Comparison of ENCODE assay signal across 10 mouse cellular contexts in genomic region chr15:80075733-80076337, GRCm38 (mm10). TPM values are rescaled to one million over a fixed set of nuclear protein-coding genes. Genes with fewer than 3 reads are reported as not detected.
DNase-seq lines count a peak whose midpoint lies in the region; ATAC-seq and TF ChIP-seq lines count a peak whose summit lies in the region.
"Had no signal": no experiment of that assay in that cellular context is flagged by ENCODE, and none has a peak within 500 bp of the region (broad histone marks: within the 10 kb centered on the region; RNA-seq: fewer than 3 reads in every experiment).

No protein-coding gene starts in this region.

- 38% methylated on average over 5 of the region's 5 CpGs for WGBS in forebrain, embryonic 12.5 days
- WGBS in forebrain, embryonic 14.5 days = 30% methylated on average over 5 of the region's 5 CpGs
- WGBS in lung, embryonic 16.5 days = 22% methylated on average over 5 of the region's 5 CpGs
- WGBS in lung, postnatal 0 days = 35% methylated on average over 5 of the region's 5 CpGs
- 15% methylated on average over 5 of the region's 5 CpGs for WGBS in limb, embryonic 13.5 days
- WGBS in stomach, embryonic 14.5 days = 35% methylated on average over 5 of the region's 5 CpGs

- H3K36me3 ChIP-seq in forebrain, embryonic 12.5 days (replicated peaks) = peaks cover 44% of the 10 kb centered on the region
- H3K36me3 ChIP-seq in forebrain, embryonic 14.5 days (ENCODE audit: control insufficient read depth, insufficient read depth, low read length) = peaks cover 48% of the 10 kb centered on the region
- H3K36me3 ChIP-seq in lung, embryonic 16.5 days (ENCODE audit: control insufficient read depth, insufficient read depth, low read length) = peaks cover 34% of the 10 kb centered on the region
- H3K36me3 ChIP-seq in lung, postnatal 0 days (ENCODE audit: insufficient read depth, low read length) = peaks cover 26% of the 10 kb centered on the region
- H3K36me3 ChIP-seq in limb, embryonic 13.5 days = peaks cover 45% of the 10 kb centered on the region
- peaks cover 38% of the 10 kb centered on the region for H3K36me3 ChIP-seq in stomach, embryonic 14.5 days (ENCODE audit: control insufficient read depth, insufficient read depth, low read length)

- H3K27ac ChIP-seq in forebrain, embryonic 12.5 days = peak overlapping the region; percentile 59
- H3K27ac ChIP-seq in forebrain, embryonic 14.5 days (ENCODE audit: low read depth, low read length) = no peak overlapping the region
- H3K27ac ChIP-seq in lung, embryonic 16.5 days (ENCODE audit: low read length) = peak overlapping the region; percentile 0; the same call in 1 of the 2 replicates
- H3K27ac ChIP-seq in lung, postnatal 0 days (ENCODE audit: low read length) = no peak overlapping the region
- H3K27ac ChIP-seq in limb, embryonic 13.5 days = peak overlapping the region; percentile 70
- H3K27ac ChIP-seq in stomach, embryonic 14.5 days (ENCODE audit: low read length) = peak overlapping the region; percentile 72

- ATAC-seq in forebrain, embryonic 12.5 days (ENCODE audit: low FRiP score) = no peak
- no peak for ATAC-seq in forebrain, embryonic 14.5 days
- no peak for ATAC-seq in lung, embryonic 16.5 days (ENCODE audit: low read depth)
- no peak for ATAC-seq in lung, postnatal 0 days
- ATAC-seq in limb, embryonic 13.5 days (ENCODE audit: low FRiP score, low read depth) = no peak
- ATAC-seq in stomach, embryonic 14.5 days (ENCODE audit: insufficient number of reproducible peaks, insufficient read depth, low FRiP score, low read depth) = peak; percentile 33; the same call in 1 of the 2 replicates

- TF ChIP-seq EP300 in lung, postnatal 0 days (IDR thresholded peaks at IDR 0.05) = no peak

- H3K4me2 ChIP-seq in forebrain, embryonic 12.5 days = no peak overlapping the region
- H3K4me2 ChIP-seq in forebrain, embryonic 14.5 days (ENCODE audit: low read length) = no peak overlapping the region
- no peak overlapping the region for H3K4me2 ChIP-seq in lung, embryonic 16.5 days (ENCODE audit: low read depth, low read length)
- no peak overlapping the region for H3K4me2 ChIP-seq in lung, postnatal 0 days (replicated peaks; ENCODE audit: low read depth, low read length)
- no peak overlapping the region for H3K4me2 ChIP-seq in limb, embryonic 13.5 days (replicated peaks)
- no peak overlapping the region for H3K4me2 ChIP-seq in stomach, embryonic 14.5 days (replicated peaks; ENCODE audit: low read depth, low read length)

- no peak for TF ChIP-seq CTCF in lung, postnatal 0 days (IDR thresholded peaks at IDR 0.05)

- no peak overlapping the region for H3K4me3 ChIP-seq in forebrain, embryonic 12.5 days (replicated peaks)
- H3K4me3 ChIP-seq in forebrain, embryonic 14.5 days (ENCODE audit: low read depth, low read length) = no peak overlapping the region
- no peak overlapping the region for H3K4me3 ChIP-seq in lung, embryonic 16.5 days (ENCODE audit: low read length)
- no peak overlapping the region for H3K4me3 ChIP-seq in lung, postnatal 0 days (ENCODE audit: low read depth, low read length)
- no peak overlapping the region for H3K4me3 ChIP-seq in limb, embryonic 13.5 days
- no peak overlapping the region for H3K4me3 ChIP-seq in stomach, embryonic 14.5 days (ENCODE audit: low read depth, low read length)

- peaks cover 16% of the 10 kb centered on the region for H3K4me1 ChIP-seq in forebrain, embryonic 12.5 days
- H3K4me1 ChIP-seq in forebrain, embryonic 14.5 days (ENCODE audit: control insufficient read depth, insufficient read depth, low read length) = no peaks in the 10 kb centered on the region
- H3K4me1 ChIP-seq in lung, embryonic 16.5 days (replicated peaks; ENCODE audit: control insufficient read depth, insufficient read depth, low read length) = peaks cover 5% of the 10 kb centered on the region
- H3K4me1 ChIP-seq in lung, postnatal 0 days (ENCODE audit: insufficient read depth, low read depth, low read length) = no peaks in the 10 kb centered on the region
- peaks cover 33% of the 10 kb centered on the region for H3K4me1 ChIP-seq in limb, embryonic 13.5 days
- H3K4me1 ChIP-seq in stomach, embryonic 14.5 days (ENCODE audit: control insufficient read depth, insufficient read depth, low read length) = peaks cover 7% of the 10 kb centered on the region; the same call in 1 of the 2 replicates

- H3K27me3 ChIP-seq in forebrain, embryonic 12.5 days = no peaks in the 10 kb centered on the region
- H3K27me3 ChIP-seq in forebrain, embryonic 14.5 days (replicated peaks; ENCODE audit: control insufficient read depth, insufficient read depth, low read length) = no peaks in the 10 kb centered on the region
- no peaks in the 10 kb centered on the region for H3K27me3 ChIP-seq in lung, embryonic 16.5 days (ENCODE audit: control insufficient read depth, insufficient read depth, low read depth, low read length)
- H3K27me3 ChIP-seq in lung, postnatal 0 days (replicated peaks; ENCODE audit: insufficient read depth, low read length) = no peaks in the 10 kb centered on the region
- no peaks in the 10 kb centered on the region for H3K27me3 ChIP-seq in limb, embryonic 13.5 days
- H3K27me3 ChIP-seq in stomach, embryonic 14.5 days (ENCODE audit: control insufficient read depth, insufficient read depth, low read length) = no peaks in the 10 kb centered on the region

- H3K9ac ChIP-seq in forebrain, embryonic 12.5 days = no peak overlapping the region
- no peak overlapping the region for H3K9ac ChIP-seq in forebrain, embryonic 14.5 days (ENCODE audit: low read length)
- no peak overlapping the region for H3K9ac ChIP-seq in lung, embryonic 16.5 days (ENCODE audit: low read length)
- no peak overlapping the region for H3K9ac ChIP-seq in lung, postnatal 0 days (replicated peaks; ENCODE audit: low read depth)
- peak overlapping the region; percentile 50; the same call in 1 of the 2 replicates for H3K9ac ChIP-seq in limb, embryonic 13.5 days
- H3K9ac ChIP-seq in stomach, embryonic 14.5 days (replicated peaks; ENCODE audit: low read depth, low read length) = no peak overlapping the region

- H3K9me3 ChIP-seq in forebrain, embryonic 12.5 days = no peaks in the 10 kb centered on the region
- no peaks in the 10 kb centered on the region for H3K9me3 ChIP-seq in forebrain, embryonic 14.5 days (replicated peaks; ENCODE audit: control insufficient read depth, low read length)
- H3K9me3 ChIP-seq in lung, embryonic 16.5 days (ENCODE audit: control insufficient read depth, low read length) = no peaks in the 10 kb centered on the region
- H3K9me3 ChIP-seq in lung, postnatal 0 days (ENCODE audit: low read length) = no peaks in the 10 kb centered on the region
- no peaks in the 10 kb centered on the region for H3K9me3 ChIP-seq in limb, embryonic 13.5 days
- no peaks in the 10 kb centered on the region for H3K9me3 ChIP-seq in stomach, embryonic 14.5 days (ENCODE audit: control insufficient read depth, low read depth, low read length)

- DNase-seq in forebrain, embryonic 14.5 days (ENCODE audit: low spot score) = no peak
- DNase-seq in lung, postnatal 0 days (ENCODE audit: low spot score) = no peak
- no peak for DNase-seq in B cell, adult 2 months
- DNase-seq in layer of hippocampus, adult 9-11 months = no peak
- DNase-seq: lung, adult 2 months; right cerebral cortex, postnatal 4 days had no signal

RNA-seq across cellular contexts. Expression of gene Syngr1, which starts 15.3 kb away (rescaled TPM):
- 12.1 and 13.9 TPM in 2 replicates for polyA plus RNA-seq in forebrain, embryonic 12.5 days (2016; fragmentation: Nextera tagmentation; extraction: Ambion mirVana)
- 28.8 and 30.1 TPM in 2 replicates for polyA plus RNA-seq in forebrain, embryonic 14.5 days (2014; fragmentation: Nextera tagmentation; extraction: Ambion mirVana)
- polyA plus RNA-seq in lung, embryonic 16.5 days (2015; fragmentation: Nextera tagmentation; extraction: Ambion mirVana) = 20.7 and 21.9 TPM in 2 replicates
- 34.4 and 35.3 TPM in 2 replicates for polyA plus RNA-seq in lung, postnatal 0 days (2015; fragmentation: Nextera tagmentation; extraction: Ambion mirVana)
- polyA plus RNA-seq in limb, embryonic 13.5 days (2015; fragmentation: Nextera tagmentation; extraction: Ambion mirVana) = 5.5 and 5.6 TPM in 2 replicates
- polyA plus RNA-seq in stomach, embryonic 14.5 days (2014; fragmentation: Nextera tagmentation; extraction: Ambion mirVana) = 32.3 and 38.8 TPM in 2 replicates

RNA-seq across cellular contexts. Expression of gene Rpl3, which starts 15.8 kb away (rescaled TPM):
- 659 and 694 TPM in 2 replicates for polyA plus RNA-seq in forebrain, embryonic 12.5 days (2016; fragmentation: Nextera tagmentation; extraction: Ambion mirVana)
- polyA plus RNA-seq in forebrain, embryonic 14.5 days (2014; fragmentation: Nextera tagmentation; extraction: Ambion mirVana) = 768 and 902 TPM in 2 replicates
- 994 and 1,049 TPM in 2 replicates for polyA plus RNA-seq in lung, embryonic 16.5 days (2015; fragmentation: Nextera tagmentation; extraction: Ambion mirVana)
- polyA plus RNA-seq in lung, postnatal 0 days (2015; fragmentation: Nextera tagmentation; extraction: Ambion mirVana) = 554 and 577 TPM in 2 replicates
- polyA plus RNA-seq in limb, embryonic 13.5 days (2015; fragmentation: Nextera tagmentation; extraction: Ambion mirVana) = 1,057 and 1,068 TPM in 2 replicates
- 1,379 and 1,439 TPM in 2 replicates for polyA plus RNA-seq in stomach, embryonic 14.5 days (2014; fragmentation: Nextera tagmentation; extraction: Ambion mirVana)

RNA-seq across cellular contexts. Expression of gene Tab1, which starts 57.1 kb away (rescaled TPM):
- polyA plus RNA-seq in forebrain, embryonic 12.5 days (2016; fragmentation: Nextera tagmentation; extraction: Ambion mirVana) = 40.5 and 44.0 TPM in 2 replicates
- polyA plus RNA-seq in forebrain, embryonic 14.5 days (2014; fragmentation: Nextera tagmentation; extraction: Ambion mirVana) = 33.1 and 36.6 TPM in 2 replicates
- polyA plus RNA-seq in lung, embryonic 16.5 days (2015; fragmentation: Nextera tagmentation; extraction: Ambion mirVana) = 31.5 and 33.5 TPM in 2 replicates
- polyA plus RNA-seq in lung, postnatal 0 days (2015; fragmentation: Nextera tagmentation; extraction: Ambion mirVana) = 18.1 and 19.1 TPM in 2 replicates
- 45.6 and 45.8 TPM in 2 replicates for polyA plus RNA-seq in limb, embryonic 13.5 days (2015; fragmentation: Nextera tagmentation; extraction: Ambion mirVana)
- 32.2 and 34.9 TPM in 2 replicates for polyA plus RNA-seq in stomach, embryonic 14.5 days (2014; fragmentation: Nextera tagmentation; extraction: Ambion mirVana)

Comparison
In these comparisons a context has a peak if more than half of its experiments do, and no peak if none do; other contexts are left out.
1. H3K27ac ChIP-seq: peak in forebrain, embryonic 12.5 days (single experiment), lung, embryonic 16.5 days (single experiment), limb, embryonic 13.5 days (single experiment) and stomach, embryonic 14.5 days (single experiment); none in forebrain, embryonic 14.5 days (single experiment) and lung, postnatal 0 days (single experiment).